Mouse (Mus musculus): ENCODE data around the gene Mipol1.
"Not testable (repeated sequence)": the region's sequence is repeated elsewhere in the genome, so short reads cannot be mapped to it uniquely, and the experiment has no call there.

Mipol1 gene

DNA sequence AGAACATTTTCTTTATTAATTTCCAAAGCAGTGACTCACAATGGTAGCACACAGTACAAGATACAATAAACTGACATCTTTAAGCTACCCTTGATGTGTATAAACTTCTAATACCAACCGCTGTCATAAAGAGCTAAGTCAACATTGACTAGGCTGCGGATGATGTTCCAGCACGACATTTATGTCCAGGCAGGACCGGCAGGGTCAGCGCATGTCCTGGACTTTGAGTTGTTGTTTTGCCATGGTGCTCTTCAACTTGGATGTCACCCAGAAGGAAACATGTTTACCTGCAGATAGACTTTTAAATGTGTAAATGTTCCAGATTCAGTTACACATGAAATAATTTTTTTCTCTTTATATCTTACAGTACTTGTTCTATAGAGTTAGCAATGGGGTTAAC is 194.7 kb downstream of the Mipol1 start:
- no peak for DNase-seq (ENCODE audit: low read depth, low spot score)

DNA sequence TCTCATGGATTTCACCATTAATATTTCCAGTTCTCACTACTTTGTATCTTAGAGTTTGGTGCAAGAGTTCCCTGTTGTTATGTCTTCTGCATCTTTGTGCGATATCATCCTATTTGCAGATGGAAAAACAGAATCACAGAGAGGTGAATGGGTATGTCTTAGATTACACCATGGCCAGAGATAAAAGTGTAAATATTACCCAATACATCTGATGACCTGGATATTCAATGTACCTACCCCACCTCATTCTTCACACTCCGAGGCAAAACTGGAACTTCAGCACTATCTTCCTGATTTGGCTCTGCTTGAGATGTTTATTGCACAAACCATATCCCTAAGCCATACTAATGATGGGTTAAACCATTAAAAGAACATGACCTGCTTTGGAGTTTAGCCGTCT is 198.0 kb downstream of the Mipol1 start:
- DNase-seq (ENCODE audit: low read depth, low spot score), result no peak

GRCm38 (mm10) chr12:57428767-57429166 is 198.5 kb downstream of the Mipol1 start:
- no peak for DNase-seq (ENCODE audit: low read depth, low spot score)

- DNase-seq (ENCODE audit: low read depth, low spot score), result not testable (repeated sequence)
These were observed 206.9 kb downstream of the Mipol1 start for GRCm38 (mm10) chr12:57436939-57437659.

DNA sequence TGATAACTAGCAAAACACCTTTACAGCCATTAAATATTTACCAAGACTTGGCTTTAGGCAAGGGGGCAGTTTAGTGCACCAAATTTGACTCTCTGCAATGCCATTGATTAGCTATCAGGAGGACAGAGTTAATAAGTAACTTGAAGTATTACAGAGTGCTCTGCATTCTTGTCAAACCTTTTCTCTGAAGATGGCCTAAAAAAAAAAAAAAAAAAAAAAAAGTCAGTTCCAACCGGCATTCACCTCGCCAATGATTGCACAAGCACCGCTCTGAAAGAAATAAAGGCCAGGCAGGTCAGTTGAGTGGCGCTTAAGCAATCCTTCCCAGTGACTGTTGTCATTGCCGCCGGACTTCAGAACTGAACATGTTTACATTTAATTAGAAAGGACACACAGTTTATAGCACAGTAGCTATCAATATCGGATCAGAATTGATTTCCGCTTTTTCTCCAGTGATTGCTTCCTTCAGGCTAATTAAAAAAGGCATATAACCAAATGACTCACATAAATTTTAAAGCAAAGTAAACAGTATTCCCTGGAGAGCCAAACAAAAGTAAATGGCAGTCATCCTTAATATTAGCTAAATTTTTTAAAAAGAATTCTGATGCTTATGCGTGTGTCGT is 214.2 kb downstream of the Mipol1 start:
- DNase-seq (ENCODE audit: low read depth, low spot score), result no peak

- no peak for DNase-seq (ENCODE audit: low read depth, low spot score)
These were observed 217.1 kb downstream of the Mipol1 start for GRCm38 (mm10) chr12:57447331-57447730.

- DNase-seq (ENCODE audit: low read depth, low spot score), result no peak
These were observed 219.1 kb downstream of the Mipol1 start for GRCm38 (mm10) chr12:57449299-57449698.

- no peak for DNase-seq (ENCODE audit: low read depth, low spot score)
These were observed 219.9 kb downstream of the Mipol1 start for GRCm38 (mm10) chr12:57450017-57450583.

- no peak for DNase-seq (ENCODE audit: low read depth, low spot score)
These were observed 226.7 kb downstream of the Mipol1 start for GRCm38 (mm10) chr12:57456911-57457310.

- DNase-seq (ENCODE audit: low read depth, low spot score), result no peak
These were observed 227.1 kb downstream of the Mipol1 start for GRCm38 (mm10) chr12:57457339-57457738.

- DNase-seq (ENCODE audit: low read depth, low spot score), result no peak
These were observed 234.5 kb downstream of the Mipol1 start for GRCm38 (mm10) chr12:57464520-57465334.

DNA sequence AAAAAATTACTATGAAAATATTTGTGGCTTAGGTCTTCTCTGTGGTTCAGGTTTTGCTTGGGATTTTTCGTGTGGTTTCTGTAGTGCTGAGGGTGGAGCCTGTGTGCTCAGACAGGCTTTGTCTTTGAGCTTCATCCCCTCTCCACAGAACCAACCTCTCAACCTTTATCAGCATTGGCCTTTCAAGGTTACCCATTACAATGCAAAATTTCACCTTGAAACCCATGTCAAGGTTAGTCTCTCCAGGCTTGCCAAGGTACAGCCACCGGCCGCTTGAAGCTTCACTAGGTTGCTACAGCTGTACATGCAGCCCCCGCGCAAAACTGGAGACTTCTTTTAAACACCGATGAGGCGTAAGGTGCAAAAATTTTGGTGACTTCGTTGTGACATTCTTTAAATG is 241.6 kb downstream of the Mipol1 start:
- DNase-seq (ENCODE audit: low read depth, low spot score), result no peak

DNA sequence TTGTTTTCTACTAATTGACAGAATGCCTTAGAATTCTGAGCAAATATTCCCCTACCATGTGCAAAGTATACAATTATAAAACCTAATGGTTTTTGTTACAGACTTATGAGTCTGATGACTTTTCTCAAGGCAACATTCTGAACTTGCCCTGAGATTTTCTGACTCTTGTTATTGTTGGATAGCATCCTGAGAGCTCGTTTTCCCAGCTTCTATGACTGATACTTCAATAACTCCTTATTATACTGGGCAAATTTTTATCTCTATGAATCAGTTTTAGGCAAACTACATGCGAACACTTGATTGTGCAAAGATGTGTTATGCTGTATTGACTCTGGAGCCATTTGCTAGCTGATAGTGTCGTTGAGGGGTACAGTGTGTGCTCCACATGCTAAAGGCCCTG is 246.6 kb downstream of the Mipol1 start:
- DNase-seq (ENCODE audit: low read depth, low spot score), result no peak

- no peak for DNase-seq (ENCODE audit: low read depth, low spot score)
These were observed 251.6 kb downstream of the Mipol1 start for GRCm38 (mm10) chr12:57481823-57482222.

DNA sequence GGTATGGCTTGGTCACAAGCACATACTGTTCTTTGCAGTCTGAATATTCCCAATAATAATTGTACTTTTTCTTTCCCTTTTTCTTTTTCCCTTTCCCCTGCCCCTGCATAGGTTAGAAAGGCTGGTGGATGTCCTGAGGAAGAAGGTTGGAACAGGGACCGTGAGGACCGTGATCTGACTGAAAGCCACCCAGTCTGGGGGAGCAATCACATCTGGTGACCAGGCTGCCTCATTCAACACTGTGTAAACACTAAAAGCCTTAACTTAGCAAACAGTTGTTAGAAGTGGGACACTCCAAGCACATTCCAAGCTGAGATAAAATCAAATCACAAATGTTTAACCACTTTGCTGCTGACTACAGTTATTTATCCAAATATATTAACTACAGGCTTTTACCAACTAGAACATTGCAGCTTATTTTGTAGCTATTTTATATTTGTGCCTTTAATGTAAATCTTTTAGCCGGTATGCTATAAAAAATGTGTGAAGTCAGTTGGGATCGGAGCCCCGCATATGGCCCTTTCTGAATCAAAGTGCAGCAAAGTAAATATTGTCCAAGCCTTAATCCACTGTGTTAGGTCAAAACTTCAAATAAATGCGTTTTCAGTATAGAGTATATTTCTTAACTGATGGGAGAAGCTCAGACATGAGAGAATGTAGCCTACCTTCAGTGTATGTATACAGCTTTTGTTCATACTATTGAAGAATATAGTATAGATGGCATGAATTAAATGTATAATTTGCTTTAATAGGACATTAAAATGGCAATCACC is 266.3 kb downstream of the Mipol1 start:
- DNase-seq (ENCODE audit: low read depth, low spot score), result no peak

- no peak for DNase-seq (ENCODE audit: low read depth, low spot score)
These were observed 270.0 kb downstream of the Mipol1 start for GRCm38 (mm10) chr12:57500246-57500645.

DNA sequence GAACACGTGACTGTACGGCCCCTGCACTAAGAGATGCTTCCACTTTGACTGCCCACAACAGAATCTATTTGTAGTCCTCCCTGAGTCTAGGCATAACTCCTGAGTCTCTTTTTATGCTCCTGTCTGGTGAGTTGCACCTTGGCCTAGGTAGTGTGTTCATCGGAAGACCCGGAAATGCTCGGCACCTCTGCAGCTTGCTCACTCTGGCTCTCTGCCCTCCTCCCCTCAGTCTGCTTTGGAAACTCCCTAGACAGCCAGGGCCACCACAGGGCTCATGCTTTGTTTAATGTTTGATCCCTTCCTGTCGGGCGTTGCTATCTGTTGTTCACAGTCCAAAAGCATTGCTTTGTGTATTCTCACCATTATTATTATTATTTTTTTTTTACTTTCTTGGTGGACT is 275.1 kb downstream of the Mipol1 start:
- DNase-seq (ENCODE audit: low read depth, low spot score), result no peak

GRCm38 (mm10) chr12:57508938-57509337 is 278.7 kb downstream of the Mipol1 start:
- no peak for DNase-seq (ENCODE audit: low read depth, low spot score)

- DNase-seq (ENCODE audit: low read depth, low spot score), result no peak
These were observed 279.5 kb downstream of the Mipol1 start for GRCm38 (mm10) chr12:57509726-57510125.

DNA sequence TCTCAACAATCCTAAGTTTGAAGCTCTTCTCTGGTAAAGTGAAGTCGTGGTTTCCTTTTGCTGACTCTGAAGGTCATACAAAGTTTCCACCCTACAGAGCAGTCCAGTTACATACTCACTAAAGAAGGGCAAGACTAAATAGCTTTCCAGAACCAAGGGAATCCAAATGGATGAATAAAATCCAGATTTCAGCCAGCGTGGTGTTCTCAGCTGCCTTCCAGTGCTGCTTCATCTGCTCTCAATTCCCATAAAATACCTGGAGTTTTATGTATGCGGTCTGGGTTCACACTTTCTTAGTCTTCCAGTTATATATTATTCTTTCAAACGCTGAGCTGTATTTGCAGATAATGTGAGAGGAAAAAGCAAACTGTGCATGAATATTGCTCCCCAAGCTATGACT is 280.9 kb downstream of the Mipol1 start:
- no peak for DNase-seq (ENCODE audit: low read depth, low spot score)

DNA sequence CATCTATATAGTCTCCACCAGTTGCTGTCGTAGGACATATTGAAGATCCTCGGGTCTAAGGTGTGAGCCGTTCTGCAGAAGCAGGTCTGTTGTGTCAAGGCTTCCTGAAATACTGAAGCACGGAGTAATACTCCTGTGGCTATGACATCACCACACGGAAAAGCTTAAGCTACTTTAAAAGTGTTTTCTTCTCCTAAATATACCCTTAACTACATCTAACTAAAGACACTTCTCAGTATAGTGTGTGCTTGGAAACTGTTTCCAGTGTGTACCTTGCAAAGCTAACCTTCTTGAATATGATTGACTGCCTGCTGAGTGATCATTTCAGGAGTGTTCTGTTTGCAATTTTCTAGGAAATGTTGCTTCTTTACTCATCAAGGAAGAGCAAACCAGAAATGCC is 281.3 kb downstream of the Mipol1 start:
- no peak for DNase-seq (ENCODE audit: low read depth, low spot score)

Data from skeletal muscle tissue, adult 2 months (tissue).